Mouse (Mus musculus) MEL (cell line): ENCODE data around the gene Atf7ip.

Experiments
- CHD1 ChIP-seq: IDR thresholded peaks from 2 replicates; pipeline ENCODE4 v1.6.1; 2012; ENCODE audit warnings: low read depth, mild to moderate bottlenecking, inconsistent platforms, low read length, improper control_type of control experiment
- CHD2 ChIP-seq: IDR thresholded peaks from 2 replicates; pipeline ENCODE4 v1.6.1; 2011; ENCODE audit warnings: low read length, improper control_type of control experiment
- EP300 ChIP-seq, 2 experiments: IDR thresholded peaks; 2 replicates each; pipeline ENCODE4 v1.6.1; 2011; ENCODE audit warnings: improper control_type of control experiment in 2 of 2, low read length in 2 of 2, low read depth in 1 of 2, mild to moderate bottlenecking in 1 of 2
- GABPA ChIP-seq: IDR thresholded peaks from 2 replicates; pipeline ENCODE4 v1.6.1; 2012; ENCODE audit warnings: low read depth, mild to moderate bottlenecking, inconsistent platforms, low read length, improper control_type of control experiment, moderate library complexity
- POLR2A ChIP-seq, 2 experiments: IDR thresholded peaks; 2 replicates each; pipeline ENCODE4 v1.6.1; 2011 to 2012; ENCODE audit warnings: low read length in 2 of 2, mild to moderate bottlenecking in 2 of 2, control low read depth in 1 of 2, improper control_type of control experiment in 1 of 2, low read depth in 1 of 2, moderate library complexity in 1 of 2; ENCODE audit not compliant: control insufficient read depth in 1 of 2, insufficient read depth in 1 of 2, poor library complexity in 1 of 2
- TBP ChIP-seq: IDR thresholded peaks from 2 replicates; pipeline ENCODE4 v1.8.0; 2011; ENCODE audit warnings: low read depth, low read length, improper control_type of control experiment
- ZC3H11A ChIP-seq: IDR thresholded peaks from 2 replicates; pipeline ENCODE4 v1.6.1; 2012; ENCODE audit warnings: low read depth, mild to moderate bottlenecking, inconsistent platforms, low read length, improper control_type of control experiment

DNA sequence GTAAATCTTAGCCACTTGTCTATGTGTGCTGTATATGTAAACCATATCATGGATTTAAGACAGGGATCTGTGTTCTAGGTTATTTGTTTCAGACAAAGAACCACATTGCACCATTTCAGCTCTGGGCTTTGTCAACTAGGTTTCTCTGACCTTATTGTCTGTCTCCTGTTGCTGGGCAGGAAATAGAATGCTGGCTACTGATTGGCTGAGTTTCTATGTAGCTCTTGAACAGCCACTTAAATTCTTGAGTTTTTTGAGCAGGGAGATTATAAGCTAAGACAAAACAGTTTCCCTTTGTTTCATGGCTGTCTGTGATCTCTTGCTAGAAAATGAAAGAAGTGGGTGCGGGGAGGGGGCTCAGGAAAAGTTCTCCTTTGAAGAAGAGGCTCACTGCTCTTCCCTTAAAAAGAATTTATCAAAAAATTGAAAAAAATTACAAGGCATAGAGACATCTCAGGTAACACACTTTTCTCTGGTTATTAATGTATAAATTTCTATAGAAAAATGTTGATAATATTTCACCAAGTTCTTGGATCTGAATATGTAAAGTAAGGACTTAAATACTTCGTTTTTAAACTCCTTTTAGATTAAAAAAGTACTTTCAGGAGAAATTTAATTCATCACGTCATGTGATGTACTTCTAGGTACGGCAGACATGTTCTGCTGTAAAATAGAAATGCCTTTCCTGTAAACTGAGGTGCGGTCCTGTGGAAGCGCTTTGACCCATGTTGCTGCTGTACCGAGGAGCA is 49.0 kb downstream of the Atf7ip start:
- peak in 1 of 2 experiments; percentile 53; a peak in 1 of 4 replicates for TF ChIP-seq POLR2A (IDR thresholded peaks at IDR 0.05; ENCODE audit: control insufficient read depth in 1 of 2, insufficient read depth in 1 of 2, low read depth in 1 of 2, low read length in 2 of 2, poor library complexity in 1 of 2)
- TF ChIP-seq CHD2 = no peak
- no peak for TF ChIP-seq EP300 (IDR thresholded peaks at IDR 0.05; ENCODE audit: low read depth in 1 of 2, low read length in 2 of 2)
- peak; percentile 94 for TF ChIP-seq TBP
- peak; percentile 81 for TF ChIP-seq CHD1
- no peak for TF ChIP-seq ZC3H11A
- TF ChIP-seq GABPA = no peak
